Comparison of ENCODE assay signal across 1 mouse cellular context in the genomic region with DNA sequence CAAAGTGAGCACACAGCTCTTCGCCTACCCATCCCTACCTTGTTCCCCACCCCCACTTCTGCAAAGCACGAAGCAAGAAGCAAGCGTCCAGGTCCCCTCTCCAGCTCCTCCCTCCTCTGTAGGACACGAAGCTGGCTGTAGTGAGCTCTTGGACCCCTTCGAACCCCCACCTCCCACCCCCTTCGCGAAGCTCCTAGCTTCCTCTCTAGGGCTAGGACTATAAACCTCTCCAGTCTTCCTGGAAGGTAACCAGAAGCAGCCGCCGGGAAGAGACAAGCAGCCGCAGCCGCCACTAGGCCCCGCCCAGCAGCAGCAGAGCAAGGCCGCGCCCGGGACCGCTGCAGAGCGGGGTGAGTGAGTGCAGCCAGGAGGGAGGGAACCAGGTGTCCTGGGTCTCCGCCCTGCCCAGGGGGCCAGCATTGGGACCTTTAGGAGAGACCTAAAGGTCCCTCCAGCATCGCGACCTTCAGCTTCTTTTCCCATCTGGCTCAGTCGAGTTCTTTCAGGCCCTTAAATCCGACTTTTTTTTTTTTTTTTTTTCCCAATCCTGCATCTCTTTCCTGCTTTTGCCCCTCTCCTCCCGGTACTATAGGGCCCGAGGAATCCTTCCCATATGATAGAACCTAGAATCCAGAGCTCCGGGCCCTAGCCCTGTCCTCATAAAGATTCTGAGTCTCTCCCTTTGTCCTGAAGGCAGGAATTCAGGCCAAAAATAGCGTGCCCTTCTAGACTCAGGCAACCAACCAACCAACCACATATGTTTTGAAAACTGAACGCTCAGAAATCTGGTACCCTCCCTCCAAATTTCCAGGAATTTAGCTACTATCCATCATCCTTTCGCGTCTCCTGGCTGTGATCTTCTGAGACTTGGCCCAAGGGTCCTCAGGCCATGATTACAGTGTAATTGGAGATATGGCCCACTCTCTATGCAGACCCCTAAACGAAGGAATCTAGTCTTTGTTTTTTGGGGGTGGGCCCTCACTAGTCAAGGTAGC.
TF ChIP-seq lines count a peak whose summit lies in the region.

TSS of gene Myadm (plus strand) at position 105 of the 995 bp plus-strand sequence.
TSS of gene Prkcg (plus strand) at position 204 of the 995 bp plus-strand sequence.

TF ChIP-seq in C2C12, 6 proteins besides CTCF, POLR2A, EP300 and RAD21:
- TF ChIP-seq CEBPB (IDR thresholded peaks at IDR 0.05; ENCODE audit: low read depth) (no peak), MAX (IDR thresholded peaks at IDR 0.05) (no peak), MYOG (IDR thresholded peaks at IDR 0.05; ENCODE audit: control insufficient read depth, extremely low read depth, insufficient read length) (no peak), MYOD1 (IDR thresholded peaks at IDR 0.05; ENCODE audit: control insufficient read depth, insufficient read length, low read depth) (no peak), FOSL1 (IDR thresholded peaks at IDR 0.05; ENCODE audit: insufficient read depth, low read length, poor library complexity, severe bottlenecking) (no peak), USF1 (IDR thresholded peaks at IDR 0.05; ENCODE audit: low read depth) (no peak)
